Mouse (Mus musculus) embryo, embryonic 11.5 days (tissue): ENCODE measurements around the gene Wdr38.

Experiments used
- DNase-seq: peaks from one replicate; pipeline ENCODE4 v3.0.0-alpha.2; 2012; ENCODE audit warnings: low read depth, low spot score

Gene Wdr38

GRCm38 (mm10) chr2:38997386-38998374, at the start of gene Wdr38:
Gene Wdr38 (plus strand): TSS chr2:38997476.
- DNase-seq, result peak; percentile 74

- DNase-seq, result no peak
Observed at GRCm38 (mm10) chr2:38947566-38947965, 49.7 kb upstream of the Wdr38 start.

GRCm38 (mm10) chr2:38950281-38950719, 47.0 kb upstream of the Wdr38 start:
- DNase-seq, result no peak

- no peak for DNase-seq
Observed at GRCm38 (mm10) chr2:38953152-38953883, 44.0 kb upstream of the Wdr38 start.

- no peak for DNase-seq
Observed at GRCm38 (mm10) chr2:38956062-38956461, 41.2 kb upstream of the Wdr38 start.

- DNase-seq, result no peak
Observed at GRCm38 (mm10) chr2:38957671-38958223, 39.5 kb upstream of the Wdr38 start.

GRCm38 (mm10) chr2:38964198-38964597, 33.1 kb upstream of the Wdr38 start:
- peak; percentile 44 for DNase-seq

- no peak for DNase-seq
Observed at GRCm38 (mm10) chr2:38969650-38970049, 27.6 kb upstream of the Wdr38 start.

- DNase-seq, result no peak
Observed at GRCm38 (mm10) chr2:38970057-38970456, 27.2 kb upstream of the Wdr38 start.

GRCm38 (mm10) chr2:38973223-38973622, 24.1 kb upstream of the Wdr38 start:
- no peak for DNase-seq

- no peak for DNase-seq
Observed at GRCm38 (mm10) chr2:38973701-38974100, 23.6 kb upstream of the Wdr38 start.

- no peak for DNase-seq
Observed at GRCm38 (mm10) chr2:38974171-38974570, 23.1 kb upstream of the Wdr38 start.

GRCm38 (mm10) chr2:38975181-38975580, 22.1 kb upstream of the Wdr38 start:
- no peak for DNase-seq

GRCm38 (mm10) chr2:38975941-38976805, 21.1 kb upstream of the Wdr38 start:
- no peak for DNase-seq

- DNase-seq, result no peak
Observed at GRCm38 (mm10) chr2:38977837-38978236, 19.4 kb upstream of the Wdr38 start.

- DNase-seq, result no peak
Observed at GRCm38 (mm10) chr2:38983456-38983855, 13.8 kb upstream of the Wdr38 start.

GRCm38 (mm10) chr2:38986580-38986979, 10.7 kb upstream of the Wdr38 start:
- no peak for DNase-seq

GRCm38 (mm10) chr2:38987371-38987770, 9.9 kb upstream of the Wdr38 start:
- DNase-seq, result no peak

GRCm38 (mm10) chr2:38987803-38988510, 9.3 kb upstream of the Wdr38 start:
- DNase-seq, result no peak

- no peak for DNase-seq
Observed at GRCm38 (mm10) chr2:38988929-38989328, 8.3 kb upstream of the Wdr38 start.

GRCm38 (mm10) chr2:38992004-38992403, 5.3 kb upstream of the Wdr38 start:
- no peak for DNase-seq
